ENCODE assay signal across 9 mouse cellular contexts in genomic region chr11:119404627-119405026, GRCm38 (mm10). TPM values are rescaled to one million over a fixed set of nuclear protein-coding genes. Genes with fewer than 3 reads are reported as not detected.
DNase-seq lines count a peak whose midpoint lies in the region; ATAC-seq and TF ChIP-seq lines count a peak whose summit lies in the region.
"Had no signal": no experiment of that assay in that cellular context is flagged by ENCODE, and none has a peak within 500 bp of the region (broad histone marks: within the 10 kb centered on the region; RNA-seq: fewer than 3 reads in every experiment).

No protein-coding gene starts in this region.

- H3K27me3 ChIP-seq in forebrain, embryonic 12.5 days: no peaks in the 10 kb centered on the region
- H3K27me3 ChIP-seq: limb, embryonic 15.5 days had no signal

- no peaks in the 10 kb centered on the region for H3K4me1 ChIP-seq in embryonic fibroblast, embryonic 13.5 days (ENCODE audit: control insufficient read depth, insufficient read depth, low read length)
- no peaks in the 10 kb centered on the region for H3K4me1 ChIP-seq in forebrain, embryonic 12.5 days

- no peak overlapping the region for H3K4me3 ChIP-seq in embryonic fibroblast, embryonic 13.5 days (ENCODE audit: insufficient read depth, low read length)
- no peak overlapping the region for H3K4me3 ChIP-seq in forebrain, embryonic 12.5 days (replicated peaks)
- H3K4me3 ChIP-seq: limb, embryonic 15.5 days had no signal

- 50% methylated on average over 5 of the region's 5 CpGs for WGBS in forebrain, embryonic 12.5 days

- no peak for TF ChIP-seq POLR2A in embryonic fibroblast, embryonic 13.5 days (IDR thresholded peaks at IDR 0.05; ENCODE audit: low read depth, low read length)

- peak; percentile 29 to 31 for DNase-seq in cerebellum, postnatal 10 days
- DNase-seq in cerebellum, postnatal 4 days (ENCODE audit: low spot score in 2 of 2): no peak
- DNase-seq in ovary, postnatal 36 days (ENCODE audit: low spot score): peak; percentile 28
- DNase-seq in ovary, postnatal 10 days (ENCODE audit: low spot score): no peak
- no peak for DNase-seq in cerebellum, adult 9-11 months

- no peak overlapping the region for H3K27ac ChIP-seq in embryonic fibroblast, embryonic 13.5 days (ENCODE audit: insufficient read depth, low read length)
- no peak overlapping the region for H3K27ac ChIP-seq in forebrain, embryonic 12.5 days
- H3K27ac ChIP-seq: limb, embryonic 15.5 days had no signal

- H3K4me2 ChIP-seq in forebrain, embryonic 12.5 days: no peak overlapping the region
- H3K4me2 ChIP-seq: limb, embryonic 15.5 days had no signal

- H3K9me3 ChIP-seq in forebrain, embryonic 12.5 days: no peaks in the 10 kb centered on the region
- H3K9me3 ChIP-seq: limb, embryonic 15.5 days had no signal

- ATAC-seq in monocyte, adult 5-6 weeks (replicated peaks; ENCODE audit: insufficient number of reproducible peaks, low FRiP score, low TSS enrichment, poor library complexity, severe bottlenecking): peak; percentile 59; the same call in 1 of the 2 replicates
- ATAC-seq in forebrain, embryonic 12.5 days (ENCODE audit: low FRiP score): no peak

- no peaks in the 10 kb centered on the region for H3K36me3 ChIP-seq in forebrain, embryonic 12.5 days (replicated peaks)

- peak; percentile 59 for TF ChIP-seq CTCF in embryonic fibroblast, embryonic 13.5 days (IDR thresholded peaks at IDR 0.05; ENCODE audit: borderline replicate concordance, insufficient read depth, low read length)

- H3K9ac ChIP-seq in forebrain, embryonic 12.5 days: no peak overlapping the region
- H3K9ac ChIP-seq: limb, embryonic 15.5 days had no signal

RNA-seq across cellular contexts. Expression of gene Rnf213, which starts 11.7 kb away (rescaled TPM):
- 48.6 and 61.2 TPM in 2 replicates for polyA plus RNA-seq in embryonic fibroblast, embryonic 13.5 days (2011; ENCODE audit: insufficient read length, low read depth, missing spikeins)
- 58.5 to 104 TPM (median 67.5 TPM) in 3 replicates for total RNA-seq in monocyte, adult 5-6 weeks (2017)
- 1.9 and 2.0 TPM in 2 replicates for polyA plus RNA-seq in forebrain, embryonic 12.5 days (2016; fragmentation: Nextera tagmentation; extraction: Ambion mirVana)

RNA-seq across cellular contexts. Expression of gene Slc26a11, which starts 49.3 kb away (rescaled TPM):
- 9.0 and 10.8 TPM in 2 replicates for polyA plus RNA-seq in embryonic fibroblast, embryonic 13.5 days (2011; ENCODE audit: insufficient read length, low read depth, missing spikeins)
- 8.4 to 16.4 TPM (median 13.5 TPM) in 3 replicates for total RNA-seq in monocyte, adult 5-6 weeks (2017)
- 5.1 and 6.3 TPM in 2 replicates for polyA plus RNA-seq in forebrain, embryonic 12.5 days (2016; fragmentation: Nextera tagmentation; extraction: Ambion mirVana)

RNA-seq across cellular contexts. Expression of gene Sgsh, which starts 49.3 kb away (rescaled TPM):
- polyA plus RNA-seq in embryonic fibroblast, embryonic 13.5 days (2011; ENCODE audit: insufficient read length, low read depth, missing spikeins): 16.1 and 17.3 TPM in 2 replicates
- 15.0 to 19.4 TPM (median 17.0 TPM) in 3 replicates for total RNA-seq in monocyte, adult 5-6 weeks (2017)
- 4.4 and 6.2 TPM in 2 replicates for polyA plus RNA-seq in forebrain, embryonic 12.5 days (2016; fragmentation: Nextera tagmentation; extraction: Ambion mirVana)

Comparison
In these comparisons a context has a peak if more than half of its experiments do, and no peak if none do; other contexts are left out.
1. DNase-seq: peak in cerebellum, postnatal 10 days (2 of 2) and ovary, postnatal 36 days (single experiment); none in cerebellum, postnatal 4 days (0 of 2), ovary, postnatal 10 days (single experiment) and cerebellum, adult 9-11 months (single experiment).
2. RNA of gene Rnf213, which starts 11.7 kb away (polyA plus RNA-seq): 48.6 to 61.2 TPM in embryonic fibroblast, embryonic 13.5 days; 1.9 to 2.0 TPM in forebrain, embryonic 12.5 days; every median in the first group is over 10 times any median in the second.